Mouse (Mus musculus) hindbrain, embryonic 15.5 days (tissue): Measurements from ENCODE around the gene Camk1d. TPM values are rescaled to one million over a fixed set of nuclear protein-coding genes. Genes with fewer than 3 reads are reported as not detected.
A peak's percentile ranks its signal among the peaks of the same experiment; 100 is the strongest.

Experiments
- ATAC-seq: fragments of 200-750 bp; cut with Nextera tagmentation; 2 replicates; pipeline ENCODE4 v1.8.0; 2017; ENCODE audit warnings: low read depth, moderate number of reproducible peaks, moderate TSS enrichment; ENCODE audit not compliant: low FRiP score
- H3K27ac ChIP-seq: fragments of 300-500 bp; sonication (generic); replicated peaks from 2 replicates; pipeline ENCODE4 v1.5.1; 2015; ENCODE audit warnings: mild to moderate bottlenecking, inconsistent platforms
- H3K27me3 ChIP-seq: fragments of 300-500 bp; sonication (generic); 2 replicates; pipeline ENCODE4 v1.6.1; 2015; ENCODE audit warnings: control low read depth, inconsistent platforms
- H3K36me3 ChIP-seq: fragments of 300-500 bp; sonication (generic); 2 replicates; pipeline ENCODE4 v1.6.1; 2015; ENCODE audit warnings: control low read depth, inconsistent platforms
- H3K4me1 ChIP-seq: fragments of 300-500 bp; sonication (generic); replicated peaks from 2 replicates; pipeline ENCODE4 v1.6.1; 2015; ENCODE audit warnings: control low read depth, inconsistent platforms
- H3K4me2 ChIP-seq: fragments of 300-500 bp; sonication (generic); 2 replicates; pipeline ENCODE4 v1.6.1; 2015; ENCODE audit warnings: moderate library complexity, mild to moderate bottlenecking, inconsistent platforms
- H3K4me3 ChIP-seq: fragments of 300-500 bp; sonication (generic); 2 replicates; pipeline ENCODE4 v1.5.1; 2015; ENCODE audit warnings: mild to moderate bottlenecking, inconsistent platforms
- H3K9ac ChIP-seq: fragments of 300-500 bp; sonication (generic); 2 replicates; pipeline ENCODE4 v1.6.1; 2015; ENCODE audit warnings: inconsistent platforms
- H3K9me3 ChIP-seq: fragments of 300-500 bp; sonication (generic); 2 replicates; pipeline ENCODE4 v1.6.1; 2016; ENCODE audit warnings: control low read depth, inconsistent platforms
- WGBS: fragments of 180-500 bp; shearing (Covaris S2); methylation state at CpG from one replicate; pipeline ENCODE4 v1.1.7; 2015; 5-methylcytosine and 5-hydroxymethylcytosine counted together
- polyA plus RNA-seq: library from polyadenylated mRNA; unstranded; fragments of >200 nt; fragmentation: Nextera tagmentation; extraction: Ambion mirVana; gene quantifications from 2 replicates; pipeline ENCODE4 v1.2.1, GENCODE M21; 2015

The Camk1d gene
- polyA plus RNA-seq, 1 experiment from 2014 or later = 7.4 TPM

GRCm38 (mm10) chr2:5651285-5651870 lies 62.9 kb downstream of the Camk1d start:
- no peaks in the 10 kb centered on the region for H3K9me3 ChIP-seq
- no peaks in the 10 kb centered on the region for H3K27me3 ChIP-seq
- no peak overlapping the region for H3K9ac ChIP-seq
- 83% methylated on average over 10 of the region's 10 CpGs for WGBS
- H3K4me3 ChIP-seq = no peak overlapping the region
- no peak overlapping the region for H3K27ac ChIP-seq
- H3K4me1 ChIP-seq = no peaks in the 10 kb centered on the region
- H3K4me2 ChIP-seq = no peak overlapping the region
- no peak for ATAC-seq
- no peaks in the 10 kb centered on the region for H3K36me3 ChIP-seq

GRCm38 (mm10) chr2:5649226-5649625 lies 65.1 kb downstream of the Camk1d start:
- H3K4me3 ChIP-seq = no peak overlapping the region
- H3K27ac ChIP-seq = no peak overlapping the region
- WGBS = 78% methylated on average over 5 of the region's 5 CpGs
- H3K9me3 ChIP-seq = no peaks in the 10 kb centered on the region
- H3K4me1 ChIP-seq = no peaks in the 10 kb centered on the region
- no peak for ATAC-seq
- H3K36me3 ChIP-seq = no peaks in the 10 kb centered on the region
- H3K9ac ChIP-seq = no peak overlapping the region
- no peak overlapping the region for H3K4me2 ChIP-seq
- no peaks in the 10 kb centered on the region for H3K27me3 ChIP-seq

GRCm38 (mm10) chr2:5648764-5649163 lies 65.6 kb downstream of the Camk1d start:
- 77% methylated on average over 6 of the region's 6 CpGs for WGBS
- no peaks in the 10 kb centered on the region for H3K4me1 ChIP-seq

GRCm38 (mm10) chr2:5646322-5646721 lies 68.0 kb downstream of the Camk1d start:
- 85% methylated on average over 5 of the region's 5 CpGs for WGBS
- ATAC-seq = no peak
- Histone ChIP-seq H3K27me3 (no peaks in the 10 kb centered on the region), H3K27ac (no peak overlapping the region), H3K4me1 (no peaks in the 10 kb centered on the region), H3K4me2 (no peak overlapping the region), H3K36me3 (no peaks in the 10 kb centered on the region), H3K9ac (no peak overlapping the region), H3K9me3 (no peaks in the 10 kb centered on the region), H3K4me3 (no peak overlapping the region)

More at GRCm38 (mm10) chr2:5648764-5649163, 65.6 kb downstream of the Camk1d start:
- no peak for ATAC-seq
- Histone ChIP-seq H3K4me2 (no peak overlapping the region), H3K27me3 (no peaks in the 10 kb centered on the region), H3K9me3 (no peaks in the 10 kb centered on the region), H3K9ac (no peak overlapping the region), H3K36me3 (no peaks in the 10 kb centered on the region), H3K27ac (no peak overlapping the region), H3K4me3 (no peak overlapping the region)

- Histone ChIP-seq H3K4me3 (no peak overlapping the region), H3K36me3 (no peaks in the 10 kb centered on the region), H3K9me3 (no peaks in the 10 kb centered on the region), H3K27ac (no peak overlapping the region), H3K4me2 (no peak overlapping the region), H3K9ac (no peak overlapping the region), H3K27me3 (no peaks in the 10 kb centered on the region), H3K4me1 (no peaks in the 10 kb centered on the region)
- WGBS = 75% methylated on average over 2 of the region's 2 CpGs
- no peak for ATAC-seq
These were observed 68.7 kb downstream of the Camk1d start for GRCm38 (mm10) chr2:5645584-5645983.

- WGBS = 86% methylated on average over 3 of the region's 3 CpGs
- Histone ChIP-seq H3K4me2 (no peak overlapping the region), H3K9ac (no peak overlapping the region), H3K36me3 (no peaks in the 10 kb centered on the region), H3K27me3 (no peaks in the 10 kb centered on the region), H3K4me1 (no peaks in the 10 kb centered on the region), H3K9me3 (no peaks in the 10 kb centered on the region), H3K4me3 (no peak overlapping the region), H3K27ac (no peak overlapping the region)
- ATAC-seq = no peak
These were observed 70.4 kb downstream of the Camk1d start for GRCm38 (mm10) chr2:5643937-5644336.

- Histone ChIP-seq H3K27me3 (no peaks in the 10 kb centered on the region), H3K4me2 (no peak overlapping the region), H3K27ac (no peak overlapping the region), H3K4me3 (no peak overlapping the region), H3K9ac (no peak overlapping the region), H3K9me3 (no peaks in the 10 kb centered on the region), H3K4me1 (no peaks in the 10 kb centered on the region), H3K36me3 (no peaks in the 10 kb centered on the region)
- no peak for ATAC-seq
- WGBS = 82% methylated on average over 7 of the region's 7 CpGs
These were observed 71.1 kb downstream of the Camk1d start for GRCm38 (mm10) chr2:5643226-5643625.

- Histone ChIP-seq H3K4me1 (no peaks in the 10 kb centered on the region), H3K36me3 (no peaks in the 10 kb centered on the region), H3K27me3 (no peaks in the 10 kb centered on the region), H3K4me3 (no peak overlapping the region), H3K9ac (no peak overlapping the region), H3K9me3 (no peaks in the 10 kb centered on the region), H3K27ac (no peak overlapping the region), H3K4me2 (no peak overlapping the region)
- 72% methylated on average over 5 of the region's 5 CpGs for WGBS
- ATAC-seq = no peak
These were observed 71.7 kb downstream of the Camk1d start for GRCm38 (mm10) chr2:5642624-5643023.

GRCm38 (mm10) chr2:5641678-5642077 lies 72.6 kb downstream of the Camk1d start:
- Histone ChIP-seq H3K36me3 (no peaks in the 10 kb centered on the region), H3K27ac (0 out of 2 replicates have a peak overlapping the region, but pooled peaks have one; percentile 11), H3K27me3 (no peaks in the 10 kb centered on the region), H3K4me3 (no peak overlapping the region), H3K4me1 (no peaks in the 10 kb centered on the region), H3K4me2 (no peak overlapping the region), H3K9me3 (no peaks in the 10 kb centered on the region), H3K9ac (no peak overlapping the region)
- 68% methylated on average over 5 of the region's 5 CpGs for WGBS
- no peak for ATAC-seq

- ATAC-seq = no peak
- Histone ChIP-seq H3K4me2 (no peak overlapping the region), H3K9me3 (no peaks in the 10 kb centered on the region), H3K4me3 (no peak overlapping the region), H3K4me1 (no peaks in the 10 kb centered on the region), H3K36me3 (no peaks in the 10 kb centered on the region), H3K27me3 (no peaks in the 10 kb centered on the region), H3K27ac (no peak overlapping the region), H3K9ac (no peak overlapping the region)
- 84% methylated on average over 5 of the region's 5 CpGs for WGBS
These were observed 73.7 kb downstream of the Camk1d start for GRCm38 (mm10) chr2:5640586-5640985.

- Histone ChIP-seq H3K4me2 (no peak overlapping the region), H3K4me1 (no peaks in the 10 kb centered on the region), H3K9ac (no peak overlapping the region), H3K4me3 (no peak overlapping the region), H3K27ac (no peak overlapping the region), H3K27me3 (no peaks in the 10 kb centered on the region), H3K36me3 (no peaks in the 10 kb centered on the region), H3K9me3 (no peaks in the 10 kb centered on the region)
- 74% methylated on average over 14 of the region's 14 CpGs for WGBS
- ATAC-seq = peak; percentile 84
These were observed 77.2 kb downstream of the Camk1d start for GRCm38 (mm10) chr2:5636801-5637742.

GRCm38 (mm10) chr2:5632355-5632684 lies 82.0 kb downstream of the Camk1d start:
- 91% methylated on average over 6 of the region's 6 CpGs for WGBS
- Histone ChIP-seq H3K4me1 (no peaks in the 10 kb centered on the region), H3K4me2 (no peak overlapping the region), H3K36me3 (no peaks in the 10 kb centered on the region), H3K4me3 (no peak overlapping the region), H3K27ac (no peak overlapping the region), H3K9ac (no peak overlapping the region), H3K27me3 (no peaks in the 10 kb centered on the region), H3K9me3 (no peaks in the 10 kb centered on the region)
- no peak for ATAC-seq
